Mouse (Mus musculus) testis, adult 10 weeks (tissue): ENCODE data around the gene Scp2. TPM values are rescaled to one million over a fixed set of nuclear protein-coding genes. Genes with fewer than 3 reads are reported as not detected.

Experiments used
- polyA plus RNA-seq: library from polyadenylated mRNA; stranded (reverse); fragments of 350-450 nt; fragmentation: Illumina TruSeq; extraction: RNeasy Lipid Tissue Mini Kit (QIAGEN cat#74804); gene quantifications from one replicate; pipeline ENCODE4 v1.2.3, GENCODE M21; 2014; ENCODE audit warnings: low read depth, low replicate concordance

The Scp2 gene
- polyA plus RNA-seq, result 29.3 TPM

DNA sequence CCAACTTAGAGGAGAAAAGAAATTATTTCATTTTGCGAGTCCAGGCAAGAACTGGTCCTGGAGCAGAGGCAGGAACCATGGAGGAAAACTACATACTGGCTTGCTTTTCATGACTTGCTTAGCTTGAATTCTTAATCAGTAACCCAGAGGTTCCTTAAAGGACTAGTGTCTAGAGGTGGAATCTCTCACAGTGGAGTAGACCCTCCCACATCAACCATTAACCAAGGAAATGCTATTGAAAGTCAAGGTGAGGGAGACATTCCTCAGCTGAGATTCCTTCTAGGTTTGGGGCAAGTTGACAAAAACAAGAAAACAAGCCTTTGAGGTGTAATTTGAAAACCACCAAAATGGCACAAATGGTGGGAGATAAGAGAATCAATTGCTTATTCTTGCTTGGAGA is at the start of gene Scp2:
TSS of gene Scp2 (minus strand) at position 119 of the 400 bp plus-strand sequence.

DNA sequence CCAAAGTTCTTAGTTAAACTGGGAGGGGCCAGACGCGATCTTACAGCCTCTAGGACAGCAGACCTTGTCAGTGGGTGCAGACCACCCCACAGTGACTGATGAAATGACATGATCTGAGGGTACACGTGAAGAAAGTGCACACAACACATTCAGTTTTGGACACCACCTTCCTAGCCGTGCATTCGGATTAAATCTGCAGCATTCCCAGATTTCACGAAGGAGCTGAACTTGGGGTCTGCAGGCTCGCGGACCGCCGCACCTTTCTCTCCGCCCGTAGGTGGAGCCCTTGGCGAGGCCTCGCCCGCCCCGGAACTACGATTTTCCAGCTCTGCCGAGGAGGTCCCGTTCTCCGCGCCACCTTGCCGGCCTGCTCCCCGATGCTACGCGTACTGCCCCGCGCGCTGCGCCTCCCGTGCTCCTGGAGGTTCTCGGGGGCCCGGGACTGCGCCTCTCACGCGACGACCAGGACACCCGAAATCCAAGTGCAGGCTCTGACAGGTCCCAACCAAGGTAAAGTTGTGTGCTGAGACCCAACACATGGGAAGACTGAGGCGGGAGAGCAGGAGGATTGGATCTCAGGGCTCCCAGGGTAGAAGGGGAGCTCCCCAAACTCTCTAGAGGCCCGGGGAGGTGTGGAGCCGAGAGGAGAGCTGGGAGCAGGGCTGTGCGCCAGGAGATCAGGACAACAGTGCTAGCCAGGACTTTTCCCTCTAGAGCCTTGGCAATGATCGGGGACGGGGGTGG is 20.5 kb upstream of the Scp2 start, which contains the start of gene Echdc2:
TSS of gene Echdc2 (plus strand) at position 286 of the 744 bp plus-strand sequence.

DNA sequence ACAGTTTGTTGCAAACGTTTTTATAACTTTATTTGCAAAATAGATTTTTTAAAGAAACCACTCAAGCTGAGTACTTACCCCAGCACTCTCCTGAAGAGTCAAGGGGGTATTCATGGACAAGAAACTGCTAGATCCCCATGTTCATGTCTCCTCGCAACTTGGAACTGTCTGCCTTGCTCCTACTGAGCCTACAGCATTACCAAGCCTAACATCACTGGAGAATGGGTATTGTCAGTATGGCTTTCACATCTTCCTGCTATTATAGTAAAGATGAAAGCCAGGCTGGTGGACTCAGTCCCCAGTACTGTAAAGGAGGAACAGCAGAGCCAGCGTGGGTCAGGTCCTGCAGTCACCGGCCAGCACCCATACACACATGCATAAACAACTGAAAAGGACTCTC is 48.5 kb downstream of the Scp2 start, which contains the start of gene Podn:
TSS of gene Podn (minus strand) at position 101 of the 400 bp plus-strand sequence.

Other genes starting within 250 kb of the Scp2 start
- gene Cpt2, start 221.4 kb downstream of the Scp2 start, polyA plus RNA-seq, result 97.6 TPM
- gene Slc1a7, start 176.7 kb downstream of the Scp2 start, polyA plus RNA-seq, result 0.42 TPM
- gene Podn, start 48.6 kb downstream of the Scp2 start, polyA plus RNA-seq, result 0.11 TPM
- gene Echdc2, start 20.4 kb upstream of the Scp2 start, polyA plus RNA-seq, result 0.80 TPM
- gene Zyg11a, start 73.0 kb upstream of the Scp2 start, polyA plus RNA-seq, result 1.6 TPM
- 10.1 TPM for gene Zyg11b, start 156.1 kb upstream of the Scp2 start, polyA plus RNA-seq
- gene Coa7, start 183.1 kb upstream of the Scp2 start, polyA plus RNA-seq, result 5.0 TPM
- gene Shisal2a, start 238.4 kb upstream of the Scp2 start, polyA plus RNA-seq, result not detected